Mouse (Mus musculus) central nervous system, embryonic 14 days (tissue): Measurements from ENCODE around the gene Snai1. TPM values are rescaled to one million over a fixed set of nuclear protein-coding genes. Genes with fewer than 3 reads are reported as not detected.

Source experiments
- polyA plus RNA-seq: library from polyadenylated mRNA; depleted of rRNA; stranded (reverse); fragments of >200 nt; gene quantifications from 2 replicates; pipeline ENCODE4 v1.2.3, GENCODE M21; 2012; rRNA removed

The Snai1 gene
- 10.1 and 29.1 TPM in 2 replicates for polyA plus RNA-seq

DNA sequence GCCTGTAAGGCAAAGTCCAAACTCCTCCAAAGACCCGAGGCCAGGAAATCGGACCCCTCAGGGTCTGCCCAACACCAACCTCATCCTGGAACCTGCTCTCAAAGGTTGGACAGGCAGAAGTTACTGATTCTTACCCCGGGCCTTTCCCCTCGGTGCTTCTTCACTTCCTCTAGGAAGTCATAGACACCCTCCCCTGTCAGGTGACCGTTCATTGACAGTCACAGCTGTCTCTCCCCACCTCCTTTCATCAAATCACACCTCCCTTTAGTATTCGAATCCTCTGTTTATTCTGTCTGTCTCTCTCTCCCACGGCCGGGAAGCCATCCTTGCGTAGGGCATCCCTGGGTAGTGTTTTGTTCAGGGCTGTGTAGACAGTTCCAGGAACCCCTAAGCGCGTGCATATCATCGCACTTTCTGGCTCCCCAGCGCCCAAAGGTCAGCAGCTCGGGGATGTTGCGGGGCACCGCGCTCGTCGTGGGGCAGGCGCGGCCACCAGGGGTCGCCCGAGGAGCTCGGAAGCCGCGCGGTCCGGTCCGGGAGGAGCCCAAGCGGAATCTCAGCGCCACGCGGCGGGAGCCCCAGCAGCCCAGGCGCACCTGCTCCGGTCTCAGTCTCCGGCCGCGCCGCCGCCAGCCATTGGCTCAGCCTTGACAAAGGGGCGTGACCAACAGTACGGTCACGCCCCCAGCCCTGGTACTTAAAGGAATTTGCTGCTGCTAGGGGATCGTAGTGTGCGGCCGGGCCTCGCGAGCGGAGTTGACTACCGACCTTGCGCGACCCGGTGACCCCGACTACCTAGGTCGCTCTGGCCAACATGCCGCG, at the start of gene Snai1:
Snai1 (plus strand) TSS at position 720 of the 822 bp plus-strand sequence.

DNA sequence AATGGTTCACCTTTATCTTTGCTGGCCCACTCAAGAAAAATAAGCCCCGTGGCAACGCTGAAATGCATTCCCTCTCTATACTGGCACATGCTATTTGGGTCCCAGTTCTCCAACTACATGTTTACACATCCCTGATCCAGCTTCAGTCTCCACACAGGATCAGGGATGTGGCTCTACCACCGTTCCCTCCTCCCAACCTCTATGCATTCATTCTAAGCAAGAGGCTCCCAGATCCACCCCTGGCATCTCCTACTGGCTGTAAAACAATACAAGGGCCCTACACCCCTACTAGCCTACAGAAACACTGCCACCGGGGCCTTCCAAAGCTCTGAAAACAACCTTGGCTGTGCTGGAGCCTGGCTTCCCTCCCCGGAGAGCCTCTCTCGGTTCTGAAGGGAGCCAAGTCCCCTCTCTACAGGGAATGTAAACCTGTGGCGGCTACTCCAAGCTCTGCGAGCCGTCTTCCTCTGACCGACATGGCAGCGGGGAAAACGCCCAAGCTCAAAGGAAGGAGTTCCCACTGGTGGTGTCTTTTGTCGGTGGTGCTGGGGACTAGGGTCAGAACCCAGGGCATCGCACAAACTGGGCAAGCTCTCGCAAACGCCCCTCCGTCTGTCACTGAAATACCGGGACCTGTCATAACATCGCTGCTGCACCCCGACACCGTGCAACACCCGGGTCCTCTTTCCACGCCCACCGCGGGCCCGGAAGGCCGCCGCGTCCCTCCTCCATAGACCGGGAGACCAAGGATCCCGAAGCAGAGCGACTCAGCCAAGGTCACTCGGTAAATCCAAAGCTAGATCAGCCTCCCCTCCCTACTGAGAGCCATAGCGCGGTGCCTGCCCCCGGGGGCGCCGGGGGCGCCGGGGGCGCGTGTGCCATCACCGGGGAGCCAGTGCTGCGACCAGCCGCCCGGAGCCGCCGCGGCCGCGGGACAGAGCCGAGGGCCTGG, 46.0 kb upstream of the Snai1 start, which contains the start of gene Rnf114:
Rnf114 (plus strand) TSS at position 889 of the 952 bp plus-strand sequence.

DNA sequence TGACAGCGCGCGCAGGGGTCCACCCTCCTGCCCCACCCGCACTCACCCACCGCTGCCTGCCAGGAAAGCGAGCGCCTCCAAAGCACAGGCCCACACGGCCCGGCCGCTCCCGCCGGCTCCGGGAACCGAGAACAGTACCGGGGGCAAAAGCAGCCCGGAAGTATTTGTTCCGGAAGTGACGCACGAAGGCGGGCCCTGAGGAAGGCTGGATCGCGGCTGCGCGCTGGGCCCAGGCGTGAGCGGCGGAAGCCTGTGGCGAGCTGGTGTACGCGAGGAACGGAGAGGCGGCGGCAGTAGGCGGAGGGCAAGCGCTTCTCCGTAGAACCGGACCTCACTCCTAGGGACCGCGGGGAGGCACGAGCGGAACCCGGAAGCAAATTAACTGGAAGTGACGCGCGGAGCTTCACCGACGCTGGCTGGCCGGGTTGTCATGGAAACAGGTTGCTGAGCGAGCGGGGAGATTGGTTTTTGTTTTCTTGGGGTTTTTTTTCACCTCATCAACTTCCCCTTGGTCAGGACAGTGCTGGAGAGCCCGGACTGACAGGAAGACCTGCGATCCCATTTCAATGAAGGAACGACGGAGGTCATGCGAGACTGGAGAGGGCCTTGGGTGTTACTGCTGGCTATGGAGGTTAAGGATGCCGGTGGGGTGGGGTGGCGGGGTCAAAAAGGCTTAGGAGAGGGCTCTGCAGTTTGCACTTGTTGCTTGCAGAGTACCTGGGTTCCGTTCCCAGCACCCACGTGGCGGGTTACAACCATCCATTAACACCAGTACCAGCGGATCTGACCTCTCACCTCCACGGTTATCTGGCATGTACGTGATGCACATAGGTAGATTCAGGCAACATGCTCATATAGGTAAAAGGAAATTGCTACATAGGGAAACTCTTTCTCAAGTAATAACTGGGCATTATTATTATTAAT, 45.0 kb upstream of the Snai1 start, which contains the start of gene Spata2:
Spata2 (minus strand) TSS at position 175 of the 924 bp plus-strand sequence.

Other genes starting within 250 kb of the Snai1 start
- gene B4galt5, start 189.0 kb upstream of the Snai1 start, polyA plus RNA-seq = 28.0 and 31.8 TPM in 2 replicates
- gene Slc9a8, start 116.5 kb upstream of the Snai1 start, polyA plus RNA-seq = 40.4 and 41.8 TPM in 2 replicates
- gene Rnf114, start 45.5 kb upstream of the Snai1 start, polyA plus RNA-seq = 120 and 139 TPM in 2 replicates
- 32.2 and 36.4 TPM in 2 replicates for gene Spata2, start 45.3 kb upstream of the Snai1 start, polyA plus RNA-seq
- gene Ube2v1, start 93.9 kb downstream of the Snai1 start, polyA plus RNA-seq = 134 and 153 TPM in 2 replicates
- 5.6 and 6.7 TPM in 2 replicates for gene Gm20431, start 123.3 kb downstream of the Snai1 start, polyA plus RNA-seq
- gene Cebpb, start 150.7 kb downstream of the Snai1 start, polyA plus RNA-seq = 6.7 and 14.0 TPM in 2 replicates
- 42.3 and 49.6 TPM in 2 replicates for gene Tmem189, start 151.6 kb downstream of the Snai1 start, polyA plus RNA-seq